Mouse (Mus musculus) liver, embryonic 18 days (tissue): ENCODE results near the gene Ankrd13c. TPM values are rescaled to one million over a fixed set of nuclear protein-coding genes. Genes with fewer than 3 reads are reported as not detected.

Source experiments
- polyA plus RNA-seq: library from polyadenylated mRNA; depleted of rRNA; stranded (reverse); fragments of >200 nt; gene quantifications from 2 replicates; pipeline ENCODE4 v1.2.3, GENCODE M21; 2012; rRNA removed

Ankrd13c gene
- 7.7 and 8.1 TPM in 2 replicates for polyA plus RNA-seq

DNA sequence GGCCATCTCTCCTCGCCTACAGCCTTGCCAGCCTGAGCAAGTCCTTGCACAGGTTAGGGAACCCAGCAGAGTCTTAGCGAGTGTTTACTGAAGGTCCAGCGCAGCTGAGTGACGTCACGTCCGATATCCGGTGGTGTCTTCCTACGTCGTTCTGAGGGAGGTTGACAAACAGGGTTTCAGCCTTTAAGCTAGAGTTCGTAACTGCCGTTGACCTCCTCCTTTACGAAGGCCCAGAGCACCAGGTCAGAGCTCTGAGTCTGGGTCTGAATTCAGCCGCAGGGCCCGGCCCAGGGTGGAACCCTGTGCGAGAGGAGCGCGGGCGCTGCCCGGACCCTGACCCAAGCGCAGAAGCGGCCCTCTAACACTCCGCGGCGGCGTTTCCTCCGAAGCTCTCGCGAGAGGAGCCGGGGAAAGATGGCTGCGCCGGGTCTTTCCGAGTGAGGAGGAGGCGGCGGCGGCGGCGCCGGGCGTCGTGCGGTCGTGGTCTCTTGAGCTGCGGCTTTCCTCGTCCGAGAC, at the start of gene Ankrd13c:
Gene Ankrd13c, plus strand, starts transcription at position 397 of the 516 bp plus-strand sequence.

DNA sequence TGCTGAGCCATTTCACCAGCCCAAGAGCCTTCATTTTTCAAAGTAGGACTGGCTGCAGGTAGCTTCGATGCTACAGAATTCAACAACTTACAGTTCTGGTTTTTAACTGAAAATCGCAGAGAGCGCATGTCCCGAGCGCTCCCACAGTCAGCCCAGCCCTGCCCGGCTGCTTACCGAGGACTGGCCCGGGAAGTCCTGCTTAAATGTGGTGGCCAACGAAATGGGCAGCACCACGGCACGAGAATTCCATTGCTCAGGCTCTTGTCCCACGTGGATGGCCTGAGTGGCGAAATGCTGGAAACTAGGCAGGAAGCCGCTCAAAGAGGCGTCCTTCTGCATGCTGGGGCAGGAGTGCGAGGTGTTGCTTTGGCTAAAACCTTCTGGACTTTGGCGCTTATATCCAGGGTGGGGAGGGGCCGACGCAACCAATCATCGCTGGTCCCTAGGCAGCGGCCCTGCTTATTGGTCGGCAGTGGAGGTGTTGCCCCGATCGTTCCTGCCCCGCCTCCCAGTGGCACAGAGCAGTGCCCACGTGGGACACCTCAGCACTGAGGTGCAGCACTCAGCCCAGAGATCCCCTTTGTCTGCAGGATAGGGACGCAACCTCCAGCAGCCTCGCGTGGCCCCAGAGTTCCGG, 22.2 kb upstream of the Ankrd13c start, which contains the start of gene Cth:
Gene Cth, minus strand, starts transcription at position 386 of the 637 bp plus-strand sequence.

DNA sequence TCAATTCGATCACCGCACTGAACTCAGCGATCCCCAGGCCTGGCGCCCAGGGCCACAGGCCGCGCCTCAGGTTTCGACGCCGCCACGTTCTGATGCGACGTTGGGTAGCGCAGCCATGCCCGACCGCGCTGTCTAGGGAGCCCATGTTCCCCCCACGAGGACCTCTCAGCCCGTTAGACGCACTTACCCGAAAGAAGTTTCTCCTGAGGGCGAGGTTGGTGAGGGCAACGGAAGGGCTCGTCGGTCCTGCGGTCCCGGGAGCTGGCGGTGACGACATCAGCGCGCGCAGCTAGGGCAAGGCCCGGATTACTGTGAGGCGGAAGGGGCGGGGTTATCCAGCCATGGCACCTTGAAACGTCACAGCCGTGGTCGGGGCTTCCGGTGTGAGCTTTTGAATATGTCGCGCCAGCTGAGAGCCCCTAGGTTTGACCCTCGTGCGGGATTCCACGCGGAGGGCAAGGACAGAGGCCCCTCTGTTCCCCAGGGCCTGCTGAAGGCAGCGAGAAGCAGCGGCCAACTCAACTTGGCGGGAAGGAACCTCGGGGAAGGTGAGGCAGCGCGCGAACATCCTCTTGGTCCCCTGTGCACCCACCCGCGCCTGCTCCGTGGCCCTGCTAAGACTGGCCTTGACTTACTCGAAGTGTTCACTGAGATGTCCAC, 89.4 kb downstream of the Ankrd13c start, which contains the start of the genes Srsf11 and Lrrc40:
Gene Srsf11, minus strand, starts transcription at position 311 of the 660 bp plus-strand sequence.
Gene Lrrc40, plus strand, starts transcription at position 334 of the 660 bp plus-strand sequence.

Other genes with a start within 250 kb of the Ankrd13c start
- gene Cth, start 22.2 kb upstream of the Ankrd13c start, polyA plus RNA-seq: 121 and 131 TPM in 2 replicates
- 107 and 126 TPM in 2 replicates for gene Srsf11, start 89.4 kb downstream of the Ankrd13c start, polyA plus RNA-seq
- 7.7 and 8.4 TPM in 2 replicates for gene Lrrc40, start 89.4 kb downstream of the Ankrd13c start, polyA plus RNA-seq